Mouse (Mus musculus) T-helper 1 cell (primary cell): Measurements from ENCODE around the gene Slc9a3r2.

ENCODE experiments used
- in situ Hi-C: fragments of 300-600 bp; cut with MboI, MseI; formaldehyde crosslinking; loops from one replicate; pipeline ENCODE4 v1.15.1; 2025; ENCODE audit warnings: high pct_unique_total_duplicates

Slc9a3r2 gene

DNA sequence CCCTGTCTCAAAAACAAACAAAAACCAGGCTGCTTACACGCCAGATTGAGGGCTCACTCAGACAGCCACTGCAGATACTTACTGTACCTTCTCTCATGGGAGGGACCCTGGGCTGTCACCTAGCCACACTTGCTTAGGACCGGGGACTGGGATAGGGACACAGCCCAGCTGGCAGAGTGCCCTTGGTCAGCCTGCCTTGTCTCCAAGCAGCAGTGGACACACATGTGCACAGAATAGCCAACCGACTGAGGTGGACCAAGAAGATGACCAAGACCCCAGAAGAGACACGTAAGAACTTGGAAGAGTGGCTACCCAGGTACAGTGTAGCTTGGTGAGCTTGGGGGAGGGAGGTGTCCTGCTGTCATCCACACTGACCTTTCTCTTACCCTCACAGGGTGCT is 11.9 kb downstream of the Slc9a3r2 start:
- in situ Hi-C loops, result no loop called here

DNA sequence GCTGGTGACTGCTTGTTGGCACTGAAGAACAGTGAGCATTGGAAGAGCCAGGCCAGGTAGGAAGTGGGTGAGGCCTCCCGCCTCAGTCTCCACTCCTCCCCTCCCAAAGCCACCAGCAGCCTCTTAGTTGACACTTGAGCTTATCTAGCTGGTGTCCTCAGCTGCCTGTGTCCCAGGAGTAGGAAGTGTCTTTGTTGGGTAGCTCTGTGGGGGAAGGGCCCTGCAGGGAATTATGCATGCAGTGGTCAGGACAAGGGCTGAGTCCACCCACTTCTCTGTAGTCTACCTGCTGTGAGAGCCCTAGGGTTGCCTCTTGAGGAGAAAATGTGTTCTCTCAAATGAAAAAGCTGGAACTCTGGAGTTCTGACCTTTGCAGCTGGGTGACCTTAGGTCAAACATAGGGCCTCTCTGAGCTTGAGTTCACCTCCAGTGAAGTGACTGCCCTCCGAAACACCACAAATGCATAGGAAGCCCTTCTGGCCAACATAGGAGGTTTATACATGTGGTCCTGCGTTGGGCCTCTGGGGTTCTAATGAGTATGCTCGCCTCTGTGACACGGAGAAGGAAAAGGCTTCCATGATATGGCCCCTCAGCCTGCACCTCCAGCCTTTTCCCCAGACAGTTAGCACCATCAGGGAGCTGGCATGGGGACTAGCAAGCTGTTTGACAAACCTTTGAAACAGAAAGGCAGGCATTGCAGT is 13.2 kb downstream of the Slc9a3r2 start:
- in situ Hi-C loops, result no loop called here

DNA sequence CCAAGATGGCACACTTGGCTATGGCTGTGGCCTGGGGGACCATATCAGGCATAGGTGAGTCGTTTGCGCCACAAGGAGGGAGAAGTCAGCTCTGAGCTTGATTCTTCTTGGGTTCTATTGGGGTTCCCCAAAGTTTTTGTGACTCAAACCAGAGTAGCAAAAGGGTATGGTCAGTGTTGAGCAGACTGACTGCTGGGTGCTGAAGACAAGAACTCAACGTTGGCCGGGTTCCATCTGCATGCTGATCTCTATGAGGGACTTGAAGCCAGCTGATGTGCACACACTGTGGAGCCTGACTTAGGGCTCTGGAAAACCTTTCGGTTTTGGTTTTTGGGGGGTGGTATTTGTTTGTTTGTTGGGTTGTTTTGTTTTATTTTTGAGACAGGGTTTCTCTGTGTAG is 14.4 kb downstream of the Slc9a3r2 start:
- in situ Hi-C loops, result no loop called here

DNA sequence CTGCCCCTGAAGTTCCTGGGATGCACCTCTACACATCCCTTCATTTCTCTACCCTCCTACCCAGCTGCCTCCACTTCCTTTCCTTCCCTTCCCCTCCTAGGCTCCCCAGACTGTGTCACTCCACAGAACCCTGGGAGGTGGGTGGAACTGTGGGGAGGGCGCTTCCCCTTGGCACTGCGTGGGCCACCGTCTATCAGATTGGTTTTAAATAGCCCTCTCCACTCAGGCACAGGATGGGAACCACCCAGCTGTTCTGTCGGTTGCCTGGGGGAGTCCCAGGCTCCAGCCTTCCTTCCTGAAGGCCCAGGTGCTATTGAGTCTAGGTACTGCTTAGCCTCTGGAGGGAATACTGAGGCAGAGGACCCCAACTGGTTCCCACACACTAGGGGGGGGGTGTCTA is 15.1 kb downstream of the Slc9a3r2 start:
- in situ Hi-C loops, result no loop called here

DNA sequence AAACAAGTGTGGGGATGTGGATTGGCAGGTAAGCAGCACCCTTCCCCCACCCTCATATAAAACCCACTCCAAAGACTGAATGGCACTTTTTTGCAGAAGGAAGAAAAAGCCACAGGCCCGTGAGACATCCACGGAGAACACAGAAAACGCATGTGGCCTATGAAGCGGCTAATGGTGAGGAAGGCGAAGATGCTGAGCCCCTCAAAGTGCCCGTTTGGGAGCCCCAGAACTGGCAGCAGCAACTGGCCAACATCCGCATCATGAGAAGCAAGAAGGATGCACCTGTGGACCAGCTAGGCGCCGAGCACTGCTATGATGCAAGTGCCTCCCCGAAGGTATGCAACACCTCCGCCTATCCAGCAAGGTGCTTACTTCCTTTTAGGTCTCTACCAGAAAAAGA is 16.3 kb downstream of the Slc9a3r2 start:
- in situ Hi-C loops, result no loop called here

DNA sequence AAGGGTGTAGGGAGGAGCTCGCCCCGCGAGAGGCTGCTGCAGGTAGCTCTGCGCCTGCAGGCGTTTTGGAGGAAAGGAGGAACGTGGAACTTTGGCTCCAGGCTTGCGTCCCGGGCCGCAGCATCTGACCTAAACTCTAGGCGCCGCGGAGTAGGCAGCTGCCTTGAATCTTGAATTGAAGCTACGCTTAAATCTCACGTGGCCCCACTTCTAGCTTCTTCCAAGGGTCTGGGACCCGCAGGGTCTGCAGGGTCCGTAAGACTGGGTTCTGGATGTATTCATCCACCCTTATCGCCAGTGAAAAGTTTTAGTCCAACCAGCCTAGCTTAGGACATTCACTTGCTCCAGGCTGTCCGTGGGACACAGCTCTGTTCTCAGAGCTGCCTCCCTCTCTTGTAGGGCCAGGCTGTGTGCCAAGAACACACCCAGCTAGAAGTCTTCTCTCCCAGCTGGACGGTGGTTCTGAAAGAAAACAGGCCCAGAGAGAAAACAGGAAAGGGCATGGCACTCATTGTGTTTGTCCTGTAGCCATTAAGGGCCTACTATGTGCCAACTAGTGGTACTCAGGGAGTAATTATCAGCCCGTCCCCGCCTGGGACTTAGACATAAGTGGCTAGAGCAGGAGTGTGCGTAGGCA is 17.2 kb downstream of the Slc9a3r2 start:
- in situ Hi-C loops, result no loop called here

DNA sequence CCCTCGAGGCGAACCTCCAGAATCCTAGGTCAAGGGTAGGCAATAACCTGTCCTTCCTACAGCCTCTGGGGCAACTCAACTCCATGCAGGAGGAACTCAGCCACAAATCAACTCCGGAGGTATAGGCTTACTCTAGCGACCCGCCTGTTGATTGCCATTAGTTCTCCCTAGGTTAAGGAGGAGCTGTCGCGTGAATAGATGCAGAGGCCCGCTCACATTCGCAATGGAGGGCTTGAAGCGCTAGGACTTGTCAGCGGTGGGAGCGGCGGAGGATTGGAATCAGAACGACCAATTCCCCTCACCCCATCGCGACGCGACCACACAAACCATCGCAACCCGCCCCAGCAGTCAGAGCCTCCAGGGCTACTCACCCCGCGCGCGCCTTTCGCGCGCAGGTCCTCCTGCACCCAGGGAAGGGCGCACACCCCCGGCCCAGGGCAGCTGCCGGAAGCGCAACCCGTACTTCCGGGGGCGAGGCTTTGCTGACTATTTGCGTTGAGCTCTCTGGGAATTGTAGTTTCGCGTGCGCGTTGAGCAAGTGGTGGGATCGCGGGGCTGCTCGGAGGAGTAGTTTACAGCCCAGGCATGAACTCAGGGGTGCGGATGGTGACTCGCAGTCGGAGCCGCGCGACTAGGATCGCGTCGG is 17.8 kb downstream of the Slc9a3r2 start, which contains the start of the genes Tsc2 and Nthl1:
Gene Tsc2 (minus strand): TSS at position 464 of the 646 bp plus-strand sequence.
Gene Nthl1 (plus strand): TSS at position 514 of the 646 bp plus-strand sequence.
- in situ Hi-C loops, result no loop called here

DNA sequence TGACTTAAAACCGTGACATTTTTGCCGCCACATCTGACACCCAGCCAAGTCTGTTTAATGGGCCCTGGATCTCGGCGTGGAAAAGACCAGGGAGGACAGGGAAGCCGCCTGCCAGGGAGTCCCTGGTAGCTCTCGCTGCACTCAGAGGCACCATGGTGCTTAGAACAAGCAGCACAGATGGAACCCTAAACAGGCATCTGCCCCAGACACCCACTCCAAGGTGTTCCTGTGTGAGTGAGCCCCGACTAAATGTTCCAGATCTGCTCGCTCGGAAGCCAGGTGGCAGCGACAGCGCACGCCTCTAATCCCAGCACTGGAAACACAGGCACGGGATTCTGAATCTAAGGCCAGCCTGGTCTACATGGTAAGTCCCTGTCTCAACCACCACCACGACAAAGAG is 20.1 kb downstream of the Slc9a3r2 start:
- in situ Hi-C loops, result no loop called here

DNA sequence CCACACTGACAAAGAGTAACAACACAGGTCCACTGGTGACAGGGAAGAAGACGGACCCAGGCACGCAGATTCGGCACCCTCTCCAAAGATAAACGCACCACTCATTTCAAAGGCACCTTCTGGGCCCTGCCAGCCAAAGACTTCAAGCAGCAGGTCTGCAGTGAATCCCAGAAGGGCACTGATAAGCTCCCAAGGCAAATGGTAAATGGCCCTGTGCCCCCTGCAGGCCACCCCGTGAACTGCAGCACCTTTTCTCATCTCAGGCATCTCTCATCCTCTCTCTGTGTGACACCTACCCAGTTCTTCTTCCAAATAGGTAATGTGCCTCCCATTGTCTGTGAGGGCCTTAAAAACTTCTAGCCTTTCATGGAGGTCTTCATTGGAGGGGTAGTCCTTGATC is 21.5 kb downstream of the Slc9a3r2 start:
- in situ Hi-C loops, result no loop called here

DNA sequence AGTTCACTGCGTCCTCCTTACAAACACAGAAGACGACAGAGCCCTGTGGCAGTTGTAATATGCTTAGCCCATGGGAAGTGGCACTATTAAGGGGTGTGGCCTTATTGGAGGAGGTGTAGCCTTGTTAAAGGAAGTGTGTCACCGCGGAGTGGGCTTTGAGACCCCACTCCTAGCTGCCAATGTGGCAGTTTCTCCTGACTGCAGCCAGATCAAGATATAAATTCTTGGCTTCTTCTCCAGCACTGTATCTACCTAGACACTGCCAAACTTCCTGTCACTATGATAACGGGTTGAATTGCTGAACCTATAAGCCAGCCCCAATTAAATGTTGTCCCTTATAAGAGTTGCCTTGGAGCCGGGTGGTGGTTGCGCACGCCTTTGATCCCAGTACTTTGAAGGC is 24.7 kb downstream of the Slc9a3r2 start:
- in situ Hi-C loops, result no loop called here

DNA sequence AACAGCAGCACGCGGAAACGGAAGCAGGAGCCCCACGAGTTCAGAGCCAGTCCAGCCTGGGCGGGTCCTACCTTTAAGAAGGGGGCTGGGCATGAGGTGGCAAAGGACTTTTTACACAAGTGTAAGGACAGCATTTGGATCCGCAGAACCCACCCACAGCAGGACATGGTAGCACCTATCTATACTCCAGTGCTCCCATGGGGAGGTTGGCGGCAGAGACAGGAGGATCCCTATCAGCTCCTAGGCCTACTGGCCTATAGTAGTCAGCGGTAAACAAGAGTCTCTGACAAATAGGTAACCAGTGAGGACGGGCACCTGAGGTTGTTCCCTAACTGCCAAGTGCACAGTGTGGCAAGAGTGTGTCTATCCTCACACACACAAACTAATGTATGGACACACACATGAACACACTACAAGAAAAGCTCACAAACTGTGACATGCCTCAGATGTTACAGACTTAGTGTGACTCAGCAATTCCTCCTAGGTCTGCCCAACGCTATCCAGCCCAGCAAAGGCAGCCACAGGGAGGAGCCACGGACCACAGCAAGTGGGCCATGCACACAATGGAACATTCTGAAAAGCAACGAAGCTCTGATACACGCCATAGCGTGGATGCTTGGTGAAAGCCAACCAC is 32.4 kb downstream of the Slc9a3r2 start:
- in situ Hi-C loops, result no loop called here

DNA sequence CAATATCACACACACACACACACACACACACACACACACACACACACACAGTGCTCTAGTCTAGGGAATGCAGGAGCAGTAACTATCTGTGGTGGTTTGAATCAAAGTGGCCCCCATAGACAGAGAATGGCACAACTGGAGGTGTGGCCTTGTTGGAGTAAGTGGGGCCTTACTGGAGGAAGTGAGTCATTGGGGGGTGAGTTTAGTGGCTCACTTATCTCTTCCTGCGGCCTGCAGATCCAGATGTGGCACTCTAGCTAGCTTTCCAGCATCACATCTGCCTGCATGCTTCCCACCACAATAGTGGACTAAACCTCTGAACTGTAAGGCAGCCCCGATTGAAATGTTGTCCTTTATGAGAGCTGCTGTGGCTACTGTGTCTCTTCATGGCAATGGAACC is 39.4 kb downstream of the Slc9a3r2 start:
- in situ Hi-C loops, result no loop called here

DNA sequence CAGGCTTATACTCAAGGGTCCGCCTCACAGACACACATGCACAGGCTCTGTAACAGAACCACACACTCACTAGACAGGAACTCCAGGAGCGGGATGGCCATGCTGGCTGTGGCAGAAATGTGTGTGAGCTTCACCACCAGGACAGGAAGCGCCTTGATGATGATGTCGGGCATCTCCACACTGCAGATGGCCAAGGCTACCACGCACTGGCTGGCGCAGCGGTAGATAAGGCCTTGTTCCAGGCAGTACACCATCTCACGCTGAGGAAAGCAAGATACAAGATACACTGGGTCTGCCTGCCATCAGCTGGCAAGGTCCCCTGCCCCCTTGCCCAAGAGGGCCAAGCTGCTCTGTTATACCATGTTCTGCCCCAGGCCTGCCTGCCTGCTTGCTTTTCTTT is 41.3 kb downstream of the Slc9a3r2 start:
- in situ Hi-C loops, result no loop called here

DNA sequence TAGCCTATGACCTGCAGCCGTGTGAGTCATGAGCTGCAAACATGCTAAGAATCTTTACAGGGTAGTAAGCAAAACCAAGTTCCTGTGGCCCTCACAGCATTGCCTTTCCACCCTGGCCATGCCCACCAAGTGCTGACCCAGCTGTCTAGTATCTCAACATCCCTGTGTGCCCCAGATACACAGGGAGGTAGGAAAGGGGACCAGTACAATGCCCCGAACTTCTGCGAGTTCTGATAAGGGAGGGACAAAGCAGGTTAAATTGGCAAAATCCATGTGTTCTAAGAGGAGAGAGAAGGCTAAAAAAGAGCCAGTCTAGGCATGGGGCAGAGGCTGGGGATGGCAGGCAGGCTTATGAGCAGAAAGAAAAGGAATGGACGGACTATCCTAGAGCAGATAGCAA is 41.8 kb downstream of the Slc9a3r2 start:
- in situ Hi-C loops, result no loop called here

DNA sequence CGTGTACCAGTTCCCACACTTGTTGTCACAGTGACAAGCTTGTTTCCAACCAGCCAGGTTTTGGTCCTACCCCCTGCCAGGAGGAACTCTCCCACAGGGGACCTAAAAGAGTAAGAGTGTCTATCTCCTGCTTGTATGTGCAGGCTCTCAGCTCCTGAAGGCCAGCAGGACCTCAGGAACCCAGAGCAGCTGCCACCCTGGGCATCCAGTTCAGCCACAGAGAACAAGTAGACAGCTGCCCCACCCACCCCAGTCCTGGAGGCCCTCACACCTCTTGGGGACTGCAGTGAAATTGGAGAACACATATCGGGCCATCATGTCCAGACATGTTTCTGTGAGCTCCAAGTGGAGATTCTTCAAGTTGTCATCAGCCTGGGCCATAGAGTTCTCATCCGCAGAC is 45.6 kb downstream of the Slc9a3r2 start:
- in situ Hi-C loops, result no loop called here

DNA sequence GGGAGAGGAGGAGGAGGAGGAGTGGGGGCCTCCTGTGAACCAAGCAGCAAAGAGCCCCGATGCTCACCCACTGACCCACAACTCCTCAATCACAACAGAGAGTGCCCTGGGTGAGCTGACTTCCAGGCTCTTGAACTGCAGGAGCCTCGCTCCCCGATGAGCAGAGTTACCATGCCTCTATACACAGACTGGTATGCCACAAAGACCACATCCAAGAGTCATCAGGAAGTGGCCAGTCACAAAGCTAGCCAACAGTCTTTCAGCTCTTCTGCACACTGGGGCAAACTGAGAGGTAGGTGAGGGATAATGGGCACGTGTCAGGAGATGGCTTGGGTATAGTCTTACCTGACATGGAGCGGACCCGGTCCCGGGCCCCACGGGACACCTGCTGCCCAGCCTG is 46.2 kb downstream of the Slc9a3r2 start:
- in situ Hi-C loops, result no loop called here

DNA sequence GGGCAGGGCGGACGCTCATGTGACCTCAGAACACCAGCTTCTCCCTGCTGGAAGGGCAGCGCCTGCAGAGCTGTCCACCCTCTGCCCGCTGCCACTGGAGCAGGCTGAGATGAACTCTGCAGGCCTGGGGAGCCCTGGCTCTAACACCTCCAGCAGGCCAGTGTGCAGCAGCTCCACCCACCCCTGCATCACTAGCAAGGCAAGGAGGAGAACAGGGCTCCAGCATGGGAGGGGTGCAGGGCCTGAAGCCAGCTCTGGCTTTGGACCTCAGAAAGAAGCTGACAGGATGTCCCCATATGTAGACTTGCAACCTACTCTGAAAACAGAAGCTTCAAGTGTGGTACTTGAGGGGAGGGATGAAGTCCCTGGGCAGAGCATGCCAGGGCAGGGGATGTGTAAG is 49.6 kb downstream of the Slc9a3r2 start:
- in situ Hi-C loops, result no loop called here

DNA sequence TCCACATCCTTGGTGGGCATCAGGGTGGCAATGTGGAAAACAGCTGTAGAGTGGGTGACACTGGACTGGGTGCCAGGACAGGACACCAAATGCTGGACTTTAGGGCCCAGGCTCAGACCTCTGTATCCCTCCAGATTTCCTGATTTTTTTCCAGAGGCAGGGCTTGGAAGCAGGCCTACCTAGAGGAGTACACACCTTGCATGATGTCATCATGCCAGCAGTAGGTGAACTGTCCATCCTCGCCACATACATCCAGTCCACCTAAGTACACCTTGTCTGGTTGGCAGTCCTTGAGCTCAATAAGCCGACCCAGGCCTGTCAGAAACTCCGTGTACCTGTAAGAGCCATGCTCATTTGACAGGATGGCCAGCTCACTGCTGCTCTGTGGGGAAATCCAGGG is 52.1 kb downstream of the Slc9a3r2 start:
- in situ Hi-C loops, result no loop called here

DNA sequence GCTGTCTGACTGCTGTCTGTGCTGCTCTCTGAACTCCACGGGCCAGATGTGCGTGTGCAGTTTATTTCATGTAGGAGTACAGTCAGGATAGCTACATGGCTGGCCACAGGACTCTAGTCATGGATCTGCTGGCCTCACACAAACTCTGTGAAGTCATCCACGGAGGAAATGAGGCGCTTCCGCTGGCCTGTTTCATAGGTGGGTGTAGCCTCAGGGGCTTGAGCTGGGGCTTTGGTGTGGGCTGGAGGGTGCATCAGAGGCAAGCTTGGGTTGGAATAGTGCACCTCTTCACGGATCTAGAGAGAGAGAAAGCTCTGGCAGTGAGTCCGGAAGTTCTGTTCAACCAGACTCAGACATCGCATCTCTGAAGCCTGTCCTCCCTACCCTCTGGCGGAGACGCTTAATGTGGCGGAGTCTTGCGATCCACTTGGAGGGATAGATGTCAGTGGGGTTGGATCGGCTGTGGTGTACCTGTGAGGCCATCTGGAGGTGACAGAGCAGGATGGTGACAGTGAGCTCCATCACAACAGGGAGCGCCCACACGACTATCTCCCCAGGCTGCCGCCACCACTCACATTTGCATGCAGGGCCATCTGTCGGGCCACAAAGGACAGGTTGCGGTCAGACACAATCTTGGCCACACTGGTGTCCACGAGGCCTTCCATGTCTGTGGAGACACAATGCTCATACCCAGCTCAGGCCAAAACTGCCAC is 53.5 kb downstream of the Slc9a3r2 start:
- in situ Hi-C loops, result no loop called here

DNA sequence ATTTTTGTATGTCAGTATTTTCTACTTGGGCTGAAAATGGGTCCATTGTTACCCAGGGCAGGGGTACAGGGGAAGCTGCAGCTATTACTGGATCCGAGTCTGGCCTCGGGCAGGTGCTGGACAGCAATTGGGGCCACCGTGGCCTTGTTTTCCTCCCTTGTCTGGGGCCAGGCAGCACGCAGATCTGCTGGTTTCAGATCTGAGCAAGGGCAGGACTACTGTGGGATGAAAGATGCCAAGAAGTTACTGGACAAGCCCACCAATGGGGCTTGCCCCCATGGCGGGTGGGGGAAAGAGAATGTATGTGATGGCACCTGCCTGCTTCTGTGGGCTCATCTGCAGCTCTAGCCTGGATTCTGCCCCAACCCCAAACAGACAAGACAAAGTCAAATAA is 54.1 kb downstream of the Slc9a3r2 start:
- in situ Hi-C loops, result no loop called here

DNA sequence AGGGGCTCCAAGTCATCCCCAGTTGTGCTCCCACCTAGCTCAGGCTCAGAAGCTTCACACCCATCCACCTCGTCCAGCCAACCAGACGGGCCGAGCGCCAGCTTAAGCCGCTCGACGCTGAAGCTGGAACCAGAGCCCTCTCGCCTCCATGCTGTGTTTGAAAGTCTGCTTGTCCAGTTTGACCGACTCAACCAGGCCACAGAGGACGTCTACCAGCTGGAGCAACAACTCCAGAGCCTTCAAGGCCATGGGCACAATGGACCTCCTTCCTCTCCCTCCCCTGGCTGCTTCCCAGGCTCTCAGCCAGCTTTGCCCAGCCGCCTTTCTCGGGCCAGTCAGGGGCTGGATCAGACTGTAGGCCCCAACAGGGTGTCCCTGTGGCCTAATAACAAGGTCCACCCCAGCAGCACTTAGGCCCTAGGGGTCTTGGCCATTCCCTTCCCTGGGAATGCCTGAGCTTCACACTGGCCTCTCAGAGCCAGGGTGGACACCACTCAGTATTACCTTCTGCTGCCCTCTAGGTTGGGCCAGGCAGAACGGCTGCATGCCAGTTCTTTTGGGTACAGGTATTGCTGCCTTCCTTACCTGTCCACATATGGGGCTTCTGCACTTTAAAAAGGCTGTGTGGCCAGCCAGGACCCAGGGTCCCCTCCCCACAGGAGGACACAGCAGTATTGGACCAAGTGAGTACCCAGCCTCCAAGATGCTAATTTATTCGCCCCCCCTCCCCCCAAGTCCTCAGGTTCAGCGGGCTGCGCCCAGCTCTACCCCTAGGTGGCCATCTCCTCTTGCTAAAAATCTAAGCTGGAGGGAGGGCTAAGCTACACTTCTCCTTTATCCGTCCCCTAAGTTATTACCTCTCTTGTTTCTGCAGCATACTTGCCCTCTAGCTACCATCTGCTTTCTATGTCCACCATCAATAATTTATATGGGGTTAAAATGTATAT is 54.7 kb downstream of the Slc9a3r2 start:
- in situ Hi-C loops, result no loop called here
